Mouse (Mus musculus): ENCODE data around the gene Lamc1. TPM values are rescaled to one million over a fixed set of nuclear protein-coding genes. Genes with fewer than 3 reads are reported as not detected.

The Lamc1 gene
- total and polyA plus RNA-seq, 3 experiments = 13.1 to 174 (median 32.4) TPM

GRCm38 (mm10) chr1:153268806-153269309 lies 63.7 kb downstream of the Lamc1 start:
- Histone ChIP-seq H3K4me3 (ENCODE audit: control insufficient read depth in 1 of 2, insufficient read depth in 1 of 2, low read depth in 2 of 2, low read length in 2 of 2) (no peak overlapping the region), H3K27me3 (ENCODE audit: control insufficient read depth in 1 of 2, insufficient read depth in 2 of 2, low read length in 2 of 2) (no peaks in the 10 kb centered on the region), H3K36me3 (ENCODE audit: control insufficient read depth in 1 of 2, insufficient read depth in 2 of 2, low read length in 2 of 2) (peaks cover 0 to 7% of the 10 kb centered on the region in 2 experiments; a peak in 2 of 4 replicates), H3K4me1 (ENCODE audit: control insufficient read depth in 1 of 2, insufficient read depth in 2 of 2, low read length in 2 of 2) (peaks cover 5 to 6% of the 10 kb centered on the region in 2 experiments), H3K27ac (ENCODE audit: control insufficient read depth, low read depth, low read length) (no peak overlapping the region), H3K9ac (ENCODE audit: control insufficient read depth, low read depth, low read length, poor library complexity, severe bottlenecking) (no peak overlapping the region), H3K9me3 (replicated peaks; ENCODE audit: insufficient read depth, low read length) (no peaks in the 10 kb centered on the region), H3K79me2 (ENCODE audit: control insufficient read depth, insufficient read depth, low read length, poor library complexity) (no peaks in the 10 kb centered on the region; the same call in 1 of the 2 replicates)
- TF ChIP-seq HCFC1 (IDR thresholded peaks at IDR 0.05; ENCODE audit: low read depth, low read length) (no peak), RCOR1 (IDR thresholded peaks at IDR 0.05; ENCODE audit: low read depth, low read length) (no peak), NRF1 (IDR thresholded peaks at IDR 0.05; ENCODE audit: insufficient read depth, low read depth, low read length, poor library complexity, severe bottlenecking) (no peak), BHLHE40 (IDR thresholded peaks at IDR 0.05; ENCODE audit: borderline replicate concordance, low read depth, low read length) (no peak), POLR2A (IDR thresholded peaks at IDR 0.05; ENCODE audit: control insufficient read depth in 1 of 2, insufficient read depth in 1 of 2, low read depth in 1 of 2, low read length in 2 of 2, poor library complexity in 1 of 2) (no peak), ZMIZ1 (IDR thresholded peaks at IDR 0.05; ENCODE audit: low read depth, low read length) (no peak), USF1 (IDR thresholded peaks at IDR 0.05; ENCODE audit: low read depth, low read length) (no peak), KAT2A (conservative IDR thresholded peaks at IDR 0.05; ENCODE audit: low read depth, low read length) (no peak), ZNF384 (IDR thresholded peaks at IDR 0.05; ENCODE audit: low read depth, low read length) (no peak), JUND (IDR thresholded peaks at IDR 0.05; ENCODE audit: low read depth, low read length) (no peak), TCF12 (IDR thresholded peaks at IDR 0.05; ENCODE audit: low read depth, low read length) (no peak), POLR2AphosphoS5 (IDR thresholded peaks at IDR 0.05; ENCODE audit: borderline replicate concordance, low read depth, low read length) (no peak), MYB (IDR thresholded peaks at IDR 0.05; ENCODE audit: low read depth, low read length) (no peak), GABPA (IDR thresholded peaks at IDR 0.05; ENCODE audit: low read depth, low read length) (no peak), NELFE (IDR thresholded peaks at IDR 0.05; ENCODE audit: low read depth, low read length) (no peak), TBP (IDR thresholded peaks at IDR 0.05; ENCODE audit: low read depth, low read length) (no peak)
- DNase-seq (ENCODE audit: low read depth, low spot score) = no peak

- H3K4me3 ChIP-seq (ENCODE audit: control insufficient read depth in 1 of 2, insufficient read depth in 1 of 2, low read depth in 2 of 2, low read length in 2 of 2) = no peak overlapping the region
- H3K9me3 ChIP-seq (replicated peaks; ENCODE audit: insufficient read depth, low read length) = no peaks in the 10 kb centered on the region
- DNase-seq (ENCODE audit: low read depth, low spot score) = no peak
- H3K27me3 ChIP-seq (ENCODE audit: control insufficient read depth in 1 of 2, insufficient read depth in 2 of 2, low read length in 2 of 2) = no peaks in the 10 kb centered on the region
- TF ChIP-seq ZKSCAN1 (IDR thresholded peaks at IDR 0.05; ENCODE audit: low read depth, low read length) = no peak
- H3K79me2 ChIP-seq (ENCODE audit: control insufficient read depth, insufficient read depth, low read length, poor library complexity) = no peaks in the 10 kb centered on the region; the same call in 1 of the 2 replicates
- no peak overlapping the region for H3K9ac ChIP-seq (ENCODE audit: control insufficient read depth, low read depth, low read length, poor library complexity, severe bottlenecking)
- H3K27ac ChIP-seq (ENCODE audit: control insufficient read depth, low read depth, low read length) = no peak overlapping the region
- peaks cover 0 to 2% of the 10 kb centered on the region in 2 experiments; a peak in 1 of 4 replicates for H3K36me3 ChIP-seq (ENCODE audit: control insufficient read depth in 1 of 2, insufficient read depth in 2 of 2, low read length in 2 of 2)
- peaks cover 0 to under 1% of the 10 kb centered on the region in 2 experiments for H3K4me1 ChIP-seq (ENCODE audit: control insufficient read depth in 1 of 2, insufficient read depth in 2 of 2, low read length in 2 of 2)
These were observed 64.3 kb downstream of the Lamc1 start for GRCm38 (mm10) chr1:153268306-153268705.

Data from MEL (cell line).